Mouse (Mus musculus) Patski (cell line): ENCODE measurements around the gene Slco1a4. TPM values are rescaled to one million over a fixed set of nuclear protein-coding genes. Genes with fewer than 3 reads are reported as not detected.
A peak's percentile ranks its signal among the peaks of the same experiment; 100 is the strongest.

Source experiments
- ATAC-seq: fragments of 100-300 bp; one replicate; pipeline ENCODE4 v1.8.0; 2021
- CTCF ChIA-PET: fragments of 350-600 bp; sonication (Branson Sonifier 250); formaldehyde crosslinking; loops from one replicate; lab custom pipeline; 2022; ENCODE audit warnings: inconsistent platforms; lab: Charles Lee
- POLR2A ChIA-PET: fragments of 350-600 bp; sonication (Branson Sonifier 250); formaldehyde crosslinking; loops from one replicate; lab custom pipeline; 2022; ENCODE audit warnings: antibody characterized with exemption, inconsistent platforms; lab: Charles Lee
- DNase-seq: peaks from one replicate; pipeline ENCODE4 v3.0.0-alpha.2; 2011; ENCODE audit warnings: low read depth, low spot score
- H3K27me3 ChIP-seq: fragments of 371-371 bp; one replicate; pipeline ENCODE4 v1.5.1; 2021
- CTCF ChIP-seq: fragments of 100-300 bp; IDR thresholded peaks from one replicate; pipeline ENCODE4 v1.5.1; 2021
- in situ Hi-C: fragments of 300-500 bp; cut with MboI; formaldehyde crosslinking; loops from 3 replicates; pipeline ENCODE4 v1.11.1; 2018; ENCODE audit warnings: low pct_unique_long_range_greater_than_20kb, mixed read lengths
- polyA plus RNA-seq: library from polyadenylated mRNA; unstranded; gene quantifications from one replicate; pipeline ENCODE4 v1.2.3, GENCODE M21; 2021

Slco1a4 gene
- polyA plus RNA-seq, 1 experiment from 2014 or later, result 0.05 TPM

DNA sequence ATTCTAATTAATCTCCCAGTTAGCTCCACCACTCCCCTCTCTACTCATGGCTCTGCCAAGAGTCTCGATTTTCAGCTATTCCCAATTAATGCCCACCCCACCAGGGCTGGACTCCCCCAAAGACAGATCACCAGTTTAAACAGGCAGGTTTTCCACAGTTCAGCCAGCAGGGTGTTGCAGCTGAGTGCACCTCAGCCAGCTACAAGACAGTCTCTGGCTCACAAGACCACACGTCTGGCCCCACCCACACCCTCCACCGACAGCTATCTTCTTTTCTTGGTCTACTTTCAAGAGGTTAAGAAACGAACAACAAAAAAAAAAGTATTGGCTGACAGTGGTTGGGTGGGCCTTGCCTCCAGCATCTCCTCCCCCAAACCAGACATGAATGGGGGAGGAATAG, 6.9 kb downstream of the Slco1a4 start:
- ATAC-seq, result no peak
- in situ Hi-C loops, result no loop called here
- POLR2A ChIA-PET, result no interaction called here

DNA sequence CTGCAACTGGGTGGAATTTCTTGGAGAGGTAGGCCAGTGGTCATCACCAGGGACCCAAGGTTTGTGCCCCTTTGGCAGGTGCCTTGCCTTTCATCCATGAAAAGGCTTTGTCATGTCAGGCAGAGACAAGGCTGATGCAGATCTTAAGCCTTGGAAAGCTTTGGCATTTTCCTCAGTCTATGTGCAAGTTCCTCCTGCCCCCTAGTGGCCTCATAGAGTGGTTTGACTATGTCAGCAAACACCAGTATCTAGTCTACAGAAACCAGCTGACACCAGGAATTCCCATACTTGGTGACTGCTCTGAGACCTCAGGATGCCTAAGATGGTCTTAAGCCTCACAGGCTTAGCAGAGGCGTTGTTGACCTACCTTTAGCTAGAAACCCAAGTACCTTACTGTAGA, 58.2 kb downstream of the Slco1a4 start:
- peak; percentile 56 for TF ChIP-seq CTCF
- ChIA-PET CTCF (no interaction called here), POLR2A (no interaction called here)
- DNase-seq (no peak), ATAC-seq (no peak)
- in situ Hi-C loops, result no loop called here
- no peaks in the 10 kb centered on the region for H3K27me3 ChIP-seq

More for the DNA sequence above, 6.9 kb downstream of the Slco1a4 start:
- TF ChIP-seq CTCF, result no peak
- CTCF ChIA-PET, result interaction anchor here (0.9 kb wide), 1 partner anchor 191 kb away, joined by 3 read pairs; no protein-coding TSS in a partner anchor
- no peak for DNase-seq
- no peaks in the 10 kb centered on the region for H3K27me3 ChIP-seq

DNA sequence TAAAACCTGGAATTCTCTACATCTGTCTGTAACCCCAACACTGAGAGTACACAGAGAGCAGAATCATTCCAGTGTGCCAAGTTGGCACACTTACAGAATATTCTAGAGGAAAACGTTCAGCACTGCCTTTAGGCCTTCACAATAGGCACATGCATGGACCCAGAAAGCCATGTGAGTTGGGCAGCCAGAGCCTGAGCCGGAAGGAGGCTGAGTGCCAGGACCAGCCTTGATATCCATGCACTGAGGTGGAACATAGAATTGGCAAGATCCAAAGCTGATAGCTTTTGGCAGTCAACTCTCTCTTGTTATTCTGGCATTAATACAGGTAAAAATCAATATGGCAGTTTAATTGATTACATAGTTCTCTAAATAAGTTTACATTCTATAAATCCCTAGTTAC, 81.5 kb downstream of the Slco1a4 start:
- TF ChIP-seq CTCF, result no peak
- ChIA-PET POLR2A (no interaction called here), CTCF (no interaction called here)
- DNase-seq (no peak), ATAC-seq (no peak)
- in situ Hi-C loops, result no loop called here
- H3K27me3 ChIP-seq, result no peaks in the 10 kb centered on the region

DNA sequence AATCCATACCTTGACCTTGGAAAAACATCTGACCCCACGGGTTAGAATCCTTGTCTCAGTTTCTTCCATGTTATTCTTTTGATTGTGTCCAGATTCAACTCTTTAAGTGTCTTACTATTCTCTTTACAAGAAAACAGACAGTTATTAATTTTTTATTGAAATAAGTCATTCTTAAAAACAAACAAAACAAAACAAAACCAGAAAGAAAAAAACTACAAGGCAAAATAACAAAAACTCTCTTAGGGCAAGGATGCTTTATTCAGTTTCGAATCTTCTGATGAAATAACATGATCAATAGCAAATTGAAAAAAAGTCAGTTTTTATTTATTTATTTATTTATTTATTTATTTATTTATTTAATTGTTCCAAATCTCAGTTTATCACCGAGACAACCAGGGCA, 82.3 kb downstream of the Slco1a4 start, which contains the start of gene Gm5724:
Gm5724 (minus strand) TSS at position 101 of the 400 bp plus-strand sequence.
- no peak for DNase-seq
- ChIA-PET CTCF (no interaction called here), POLR2A (no interaction called here)
- no peaks in the 10 kb centered on the region for H3K27me3 ChIP-seq
- TF ChIP-seq CTCF, result no peak
- in situ Hi-C loops, result no loop called here
- ATAC-seq, result no peak

Other genes starting within 250 kb of the Slco1a4 start
- not detected for gene Slco1b2, start 226.7 kb downstream of the Slco1a4 start, polyA plus RNA-seq
- gene Gm5724, start 82.4 kb downstream of the Slco1a4 start, polyA plus RNA-seq, result not detected
- gene Slco1a1, start 90.8 kb upstream of the Slco1a4 start, polyA plus RNA-seq, result 0.01 TPM
- 0.12 TPM for gene Gm6614, start 155.2 kb upstream of the Slco1a4 start, polyA plus RNA-seq